ENCODE assay signal across 22 mouse cellular contexts in genomic region chr11:116944346-116944745, GRCm38 (mm10). TPM values are rescaled to one million over a fixed set of nuclear protein-coding genes. Genes with fewer than 3 reads are reported as not detected.
DNase-seq lines count a peak whose midpoint lies in the region; ATAC-seq lines count a peak whose summit lies in the region.
"Had no signal": no experiment of that assay in that cellular context is flagged by ENCODE, and none has a peak within 500 bp of the region (broad histone marks: within the 10 kb centered on the region; RNA-seq: fewer than 3 reads in every experiment).

No protein-coding gene starts in this region.

- H3K9ac ChIP-seq in midbrain, embryonic 12.5 days (replicated peaks) = 0 out of 2 replicates have a peak overlapping the region, but pooled peaks have one; percentile 4
- no peak overlapping the region for H3K9ac ChIP-seq in midbrain, embryonic 14.5 days (replicated peaks; ENCODE audit: low read length)
- H3K9ac ChIP-seq: hindbrain, embryonic 15.5 days; kidney, embryonic 15.5 days; liver, embryonic 12.5 days; lung, embryonic 15.5 days; stomach, embryonic 15.5 days had no signal

- peak overlapping the region; percentile 78 for H3K27ac ChIP-seq in heart, embryonic 10.5 days
- no peak overlapping the region for H3K27ac ChIP-seq in midbrain, embryonic 12.5 days (replicated peaks)
- H3K27ac ChIP-seq in midbrain, embryonic 14.5 days (replicated peaks; ENCODE audit: low read depth, low read length) = no peak overlapping the region
- 0 out of 2 replicates have a peak overlapping the region, but pooled peaks have one; percentile 15 for H3K27ac ChIP-seq in limb, embryonic 10.5 days
- H3K27ac ChIP-seq: hindbrain, embryonic 15.5 days; kidney, embryonic 15.5 days; liver, embryonic 12.5 days; lung, embryonic 15.5 days; stomach, embryonic 15.5 days had no signal

- DNase-seq in heart, embryonic 10.5 days (ENCODE audit: low spot score) = no peak
- no peak for DNase-seq in heart, postnatal 36 days
- no peak for DNase-seq in midbrain, embryonic 14.5 days
- DNase-seq in MEL-GATA-1-ER (ENCODE audit: extremely low read depth, low read depth) = peak; percentile 52
- DNase-seq in limb, embryonic 10.5 days (ENCODE audit: low spot score) = no peak
- no peak for DNase-seq in B cell, adult 2 months
- DNase-seq: adrenal gland, postnatal 36 days; cerebellum, adult 18-20 months; cerebellum, postnatal 25 days; embryo, embryonic 11 days; heart, adult 11 months; lung, postnatal 4 days; right cerebral cortex, postnatal 25 days had no signal

- H3K4me1 ChIP-seq in heart, embryonic 10.5 days = peaks cover 56% of the 10 kb centered on the region
- H3K4me1 ChIP-seq in midbrain, embryonic 12.5 days = peaks cover 14% of the 10 kb centered on the region
- no peaks in the 10 kb centered on the region for H3K4me1 ChIP-seq in midbrain, embryonic 14.5 days (ENCODE audit: control insufficient read depth, insufficient read depth, low read length)
- H3K4me1 ChIP-seq in limb, embryonic 10.5 days = peaks cover 28% of the 10 kb centered on the region
- H3K4me1 ChIP-seq: liver, embryonic 12.5 days; stomach, embryonic 15.5 days had no signal

- H3K4me2 ChIP-seq in midbrain, embryonic 12.5 days (replicated peaks) = no peak overlapping the region
- H3K4me2 ChIP-seq in midbrain, embryonic 14.5 days (ENCODE audit: low read length) = no peak overlapping the region
- H3K4me2 ChIP-seq: hindbrain, embryonic 15.5 days; kidney, embryonic 15.5 days; liver, embryonic 12.5 days; lung, embryonic 15.5 days; stomach, embryonic 15.5 days had no signal

- no peaks in the 10 kb centered on the region for H3K9me3 ChIP-seq in heart, embryonic 10.5 days
- H3K9me3 ChIP-seq in midbrain, embryonic 12.5 days = no peaks in the 10 kb centered on the region
- no peaks in the 10 kb centered on the region for H3K9me3 ChIP-seq in midbrain, embryonic 14.5 days (ENCODE audit: control insufficient read depth, low read length)
- no peaks in the 10 kb centered on the region for H3K9me3 ChIP-seq in limb, embryonic 10.5 days (replicated peaks)
- H3K9me3 ChIP-seq: hindbrain, embryonic 15.5 days; kidney, embryonic 15.5 days; liver, embryonic 12.5 days; lung, embryonic 15.5 days; stomach, embryonic 15.5 days had no signal

- 41% methylated on average over 4 of the region's 4 CpGs for WGBS in heart, embryonic 10.5 days
- 77% methylated on average over 4 of the region's 4 CpGs for WGBS in midbrain, embryonic 12.5 days
- 71% methylated on average over 4 of the region's 4 CpGs for WGBS in midbrain, embryonic 14.5 days
- WGBS in limb, embryonic 10.5 days = 68% methylated on average over 4 of the region's 4 CpGs

- no peak overlapping the region for H3K4me3 ChIP-seq in heart, embryonic 10.5 days
- H3K4me3 ChIP-seq in midbrain, embryonic 12.5 days = no peak overlapping the region
- no peak overlapping the region for H3K4me3 ChIP-seq in midbrain, embryonic 14.5 days (replicated peaks; ENCODE audit: low read depth, low read length)
- H3K4me3 ChIP-seq in limb, embryonic 10.5 days = no peak overlapping the region
- H3K4me3 ChIP-seq: hindbrain, embryonic 15.5 days; kidney, embryonic 15.5 days; liver, embryonic 12.5 days; lung, embryonic 15.5 days; stomach, embryonic 15.5 days had no signal

- ATAC-seq in midbrain, embryonic 12.5 days (ENCODE audit: low FRiP score, low read depth) = no peak
- ATAC-seq in midbrain, embryonic 14.5 days (ENCODE audit: low FRiP score, low TSS enrichment) = no peak
- ATAC-seq: intestine, postnatal 0 days; liver, embryonic 12.5 days had no signal

- intact Hi-C loops in heart, postnatal 36 days (cut with DNase I) = no loop called here

- no peaks in the 10 kb centered on the region for H3K36me3 ChIP-seq in heart, embryonic 10.5 days
- H3K36me3 ChIP-seq in midbrain, embryonic 12.5 days = peaks cover 69% of the 10 kb centered on the region
- H3K36me3 ChIP-seq in midbrain, embryonic 14.5 days (ENCODE audit: control insufficient read depth, insufficient read depth, low read length) = peaks cover 66% of the 10 kb centered on the region
- H3K36me3 ChIP-seq in limb, embryonic 10.5 days = no peaks in the 10 kb centered on the region
- H3K36me3 ChIP-seq: kidney, embryonic 15.5 days; liver, embryonic 12.5 days; lung, embryonic 15.5 days; stomach, embryonic 15.5 days had no signal

- 0 out of 2 replicates have a peak, but pooled peaks cover 4% of the 10 kb centered on the region for H3K27me3 ChIP-seq in heart, embryonic 10.5 days (ENCODE audit: insufficient read depth, poor library complexity, severe bottlenecking)
- H3K27me3 ChIP-seq in midbrain, embryonic 12.5 days = no peaks in the 10 kb centered on the region
- H3K27me3 ChIP-seq in midbrain, embryonic 14.5 days (ENCODE audit: control insufficient read depth, insufficient read depth, low read length) = no peaks in the 10 kb centered on the region
- 0 out of 2 replicates have a peak, but pooled peaks cover 5% of the 10 kb centered on the region for H3K27me3 ChIP-seq in limb, embryonic 10.5 days (ENCODE audit: low read depth, poor library complexity, severe bottlenecking)
- H3K27me3 ChIP-seq: hindbrain, embryonic 15.5 days; lung, embryonic 15.5 days; stomach, embryonic 15.5 days had no signal

RNA-seq across cellular contexts. Expression of gene Mgat5b, which starts 25.7 kb away (rescaled TPM):
- polyA plus RNA-seq in heart, embryonic 10.5 days (2016; fragmentation: Nextera tagmentation; extraction: Ambion mirVana) = 0.38 and 1.1 TPM in 2 replicates
- total RNA-seq in heart, postnatal 36 days (2021) = under 1 TPM in 1 of 2 experiments, not detected in 1; 0.24 TPM
- 17.7 and 22.5 TPM in 2 replicates for polyA plus RNA-seq in midbrain, embryonic 12.5 days (2016; fragmentation: Nextera tagmentation; extraction: Ambion mirVana)
- 24.2 and 31.4 TPM in 2 replicates for polyA plus RNA-seq in midbrain, embryonic 14.5 days (2014; fragmentation: Nextera tagmentation; extraction: Ambion mirVana)
- polyA plus RNA-seq in limb, embryonic 10.5 days (2016; fragmentation: Nextera tagmentation; extraction: Ambion mirVana) = 1.1 and 1.4 TPM in 2 replicates
- total RNA-seq: gastrocnemius, adult 8-10 months; neutrophil, adult 5-6 weeks had no signal
- polyA plus RNA-seq: liver, embryonic 12.5 days had no signal

Comparison
In these comparisons a context has a peak if more than half of its experiments do, and no peak if none do; other contexts are left out.
1. H3K27ac ChIP-seq: peak in heart, embryonic 10.5 days (single experiment) and limb, embryonic 10.5 days (single experiment); none in midbrain, embryonic 12.5 days (single experiment) and midbrain, embryonic 14.5 days (single experiment).